Mouse (Mus musculus) hindbrain, embryonic 12.5 days (tissue): ENCODE results near the gene Adgre5. TPM values are rescaled to one million over a fixed set of nuclear protein-coding genes. Genes with fewer than 3 reads are reported as not detected.

ENCODE experiments used
- ATAC-seq: fragments of 200-750 bp; cut with Nextera tagmentation; 2 replicates; pipeline ENCODE4 v1.8.0; 2017; ENCODE audit warnings: moderate TSS enrichment; ENCODE audit not compliant: low FRiP score
- H3K27ac ChIP-seq: fragments of 300-500 bp; sonication (generic); 2 replicates; pipeline ENCODE4 v1.5.1; 2016; ENCODE audit warnings: mild to moderate bottlenecking
- H3K27me3 ChIP-seq: fragments of 300-500 bp; sonication (generic); 2 replicates; pipeline ENCODE4 v1.6.1; 2016; ENCODE audit warnings: mild to moderate bottlenecking
- H3K36me3 ChIP-seq: fragments of 300-500 bp; sonication (generic); 2 replicates; pipeline ENCODE4 v1.6.1; 2016; ENCODE audit warnings: mild to moderate bottlenecking
- H3K4me1 ChIP-seq: fragments of 300-500 bp; sonication (generic); 2 replicates; pipeline ENCODE4 v1.6.1; 2016
- H3K4me2 ChIP-seq: fragments of 300-500 bp; sonication (generic); replicated peaks from 2 replicates; pipeline ENCODE4 v1.6.1; 2016; ENCODE audit warnings: mild to moderate bottlenecking
- H3K4me3 ChIP-seq: fragments of 300-500 bp; sonication (generic); 2 replicates; pipeline ENCODE4 v1.5.1; 2016; ENCODE audit warnings: mild to moderate bottlenecking
- H3K9ac ChIP-seq: fragments of 300-500 bp; sonication (generic); 2 replicates; pipeline ENCODE4 v1.6.1; 2016; ENCODE audit warnings: mild to moderate bottlenecking, moderate library complexity
- H3K9me3 ChIP-seq: fragments of 300-500 bp; sonication (generic); replicated peaks from 2 replicates; pipeline ENCODE4 v1.6.1; 2016; ENCODE audit warnings: mild to moderate bottlenecking
- WGBS: fragments of 180-500 bp; shearing (Covaris S2); methylation state at CpG from one replicate; pipeline ENCODE4 v1.1.7; 2016; 5-methylcytosine and 5-hydroxymethylcytosine counted together
- polyA plus RNA-seq: library from polyadenylated mRNA; unstranded; fragments of >200 nt; fragmentation: Nextera tagmentation; extraction: Ambion mirVana; gene quantifications from 2 replicates; pipeline ENCODE4 v1.2.1, GENCODE M21; 2016

Gene Adgre5
- polyA plus RNA-seq, 1 experiment from 2014 or later, result 18.9 TPM

DNA sequence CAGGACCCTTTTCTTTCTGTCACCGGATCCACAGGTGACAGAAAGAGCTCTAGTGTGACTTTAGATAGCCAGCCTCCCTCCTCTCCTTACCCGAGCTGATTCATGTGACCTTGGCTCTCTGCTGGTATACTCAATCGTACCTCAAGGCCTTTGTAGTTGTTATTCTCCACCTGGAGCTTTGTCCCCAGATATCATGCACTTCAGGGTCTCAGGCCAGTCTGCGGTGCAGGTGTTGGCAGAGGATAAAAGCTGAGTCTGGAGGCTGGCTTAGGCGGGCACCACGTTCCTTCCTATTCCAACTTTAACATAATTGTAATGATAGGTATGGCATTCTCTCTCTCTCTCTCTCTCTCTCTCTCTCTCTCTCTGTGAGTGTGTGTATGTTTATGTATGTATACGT, 28.6 kb upstream of the Adgre5 start:
- peaks cover 6% of the 10 kb centered on the region for H3K4me1 ChIP-seq
- H3K27me3 ChIP-seq, result peaks cover 7% of the 10 kb centered on the region; the same call in 1 of the 2 replicates
- H3K4me2 ChIP-seq, result no peak overlapping the region
- no peak overlapping the region for H3K4me3 ChIP-seq
- no peak for ATAC-seq
- H3K9me3 ChIP-seq, result no peaks in the 10 kb centered on the region
- no peaks in the 10 kb centered on the region for H3K36me3 ChIP-seq
- H3K9ac ChIP-seq, result no peak overlapping the region
- H3K27ac ChIP-seq, result no peak overlapping the region
- 71% methylated on average over 7 of the region's 7 CpGs for WGBS

DNA sequence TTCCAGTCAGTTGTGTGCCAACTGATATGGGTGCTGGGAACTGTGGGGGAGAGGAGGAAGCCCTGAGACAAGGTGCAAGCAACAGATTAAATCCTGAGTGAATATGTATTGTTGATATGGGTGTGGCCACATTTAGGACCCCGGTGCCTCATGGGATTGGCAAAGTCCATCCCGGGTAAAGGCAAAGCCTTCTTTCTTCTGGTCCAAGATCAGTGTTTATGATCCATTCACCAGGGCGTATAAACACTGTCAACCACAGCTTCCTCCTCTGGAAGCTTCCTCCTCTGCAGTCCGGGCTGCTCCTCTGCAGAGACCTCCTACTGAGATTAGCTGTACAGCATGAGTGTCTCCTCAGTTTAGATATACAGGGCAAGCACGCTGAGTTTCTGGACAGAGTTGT, 27.4 kb upstream of the Adgre5 start:
- WGBS, result 63% methylated on average over 5 of the region's 5 CpGs
- Histone ChIP-seq H3K27me3 (peaks cover 7% of the 10 kb centered on the region; the same call in 1 of the 2 replicates), H3K4me3 (no peak overlapping the region), H3K9me3 (no peaks in the 10 kb centered on the region), H3K4me1 (peaks cover 6% of the 10 kb centered on the region), H3K9ac (no peak overlapping the region), H3K4me2 (no peak overlapping the region), H3K36me3 (no peaks in the 10 kb centered on the region), H3K27ac (no peak overlapping the region)
- no peak for ATAC-seq

DNA sequence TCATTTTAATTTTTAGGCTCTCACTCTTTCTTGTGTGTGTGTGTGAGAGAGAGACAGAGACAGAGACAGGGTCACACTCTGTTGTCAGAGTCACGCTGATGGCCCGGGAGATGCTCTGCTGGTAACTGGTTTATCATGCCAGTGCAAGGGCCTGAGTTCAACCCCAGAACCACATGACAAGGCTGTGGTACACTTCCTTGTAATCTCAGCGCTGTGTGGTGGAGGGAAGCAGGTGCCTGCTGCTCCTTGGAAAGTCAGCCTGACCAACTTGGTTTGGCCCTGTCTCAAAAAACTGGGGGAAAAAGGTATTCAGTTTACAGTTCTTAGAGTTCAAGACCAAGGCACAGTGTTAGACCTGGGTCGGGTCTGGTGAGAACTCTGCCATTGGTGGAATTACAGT, 26.3 kb upstream of the Adgre5 start:
- 87% methylated on average over 4 of the region's 4 CpGs for WGBS
- Histone ChIP-seq H3K4me2 (no peak overlapping the region), H3K36me3 (no peaks in the 10 kb centered on the region), H3K9me3 (no peaks in the 10 kb centered on the region), H3K4me3 (no peak overlapping the region), H3K4me1 (0 out of 2 replicates have a peak, but pooled peaks cover 1% of the 10 kb centered on the region), H3K27ac (no peak overlapping the region), H3K27me3 (no peaks in the 10 kb centered on the region; the same call in 1 of the 2 replicates), H3K9ac (no peak overlapping the region)
- ATAC-seq, result no peak

DNA sequence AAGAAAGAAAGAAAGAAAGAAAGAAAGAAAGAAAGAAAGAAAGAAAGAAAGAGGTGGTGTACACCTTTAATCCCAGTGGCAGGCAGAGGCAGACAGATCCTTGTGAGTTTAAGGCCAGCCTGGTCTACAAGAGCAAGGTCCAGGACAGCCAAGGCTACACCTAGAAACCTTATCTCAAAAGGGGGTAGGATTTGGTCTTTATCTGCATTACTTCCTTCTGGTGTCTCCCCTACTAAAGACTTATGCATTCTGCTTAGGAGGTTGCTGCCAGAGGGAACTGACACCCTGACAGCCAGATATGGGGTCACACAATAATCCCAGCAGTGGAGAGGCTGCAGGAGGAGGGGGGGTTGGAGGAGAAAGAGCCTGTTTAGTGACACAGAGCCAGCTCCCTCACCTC, 24.5 kb upstream of the Adgre5 start:
- Histone ChIP-seq H3K4me2 (no peak overlapping the region), H3K36me3 (no peaks in the 10 kb centered on the region), H3K9me3 (no peaks in the 10 kb centered on the region), H3K4me1 (no peaks in the 10 kb centered on the region), H3K27ac (no peak overlapping the region), H3K27me3 (peaks cover 4% of the 10 kb centered on the region; the same call in 1 of the 2 replicates), H3K4me3 (no peak overlapping the region), H3K9ac (no peak overlapping the region)
- no peak for ATAC-seq

DNA sequence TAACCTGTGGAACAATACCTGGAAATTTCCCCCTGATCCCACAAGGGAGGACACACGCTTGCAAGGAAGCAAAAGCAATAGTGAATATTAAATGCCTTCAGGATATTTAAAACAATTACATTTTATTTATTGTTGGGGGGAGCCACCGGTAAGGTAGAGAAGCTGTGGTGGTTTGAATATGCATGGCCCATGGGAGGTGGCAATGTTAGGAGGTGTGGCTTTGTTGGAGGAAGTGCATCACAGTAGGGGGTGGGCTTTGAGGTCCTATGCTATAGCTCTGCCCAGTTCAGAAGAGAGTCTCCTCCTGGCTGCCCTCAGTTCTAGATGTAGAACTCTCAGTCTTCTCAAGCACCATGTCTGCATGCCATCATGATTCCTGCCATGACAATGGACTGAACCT, 23.6 kb upstream of the Adgre5 start:
- no peak overlapping the region for H3K27ac ChIP-seq
- H3K9me3 ChIP-seq, result no peaks in the 10 kb centered on the region
- no peak overlapping the region for H3K4me2 ChIP-seq
- H3K4me3 ChIP-seq, result no peak overlapping the region
- 80% methylated on average over 2 of the region's 2 CpGs for WGBS
- peaks cover 4% of the 10 kb centered on the region; the same call in 1 of the 2 replicates for H3K27me3 ChIP-seq
- no peaks in the 10 kb centered on the region for H3K4me1 ChIP-seq
- no peak for ATAC-seq
- no peaks in the 10 kb centered on the region for H3K36me3 ChIP-seq
- H3K9ac ChIP-seq, result no peak overlapping the region

DNA sequence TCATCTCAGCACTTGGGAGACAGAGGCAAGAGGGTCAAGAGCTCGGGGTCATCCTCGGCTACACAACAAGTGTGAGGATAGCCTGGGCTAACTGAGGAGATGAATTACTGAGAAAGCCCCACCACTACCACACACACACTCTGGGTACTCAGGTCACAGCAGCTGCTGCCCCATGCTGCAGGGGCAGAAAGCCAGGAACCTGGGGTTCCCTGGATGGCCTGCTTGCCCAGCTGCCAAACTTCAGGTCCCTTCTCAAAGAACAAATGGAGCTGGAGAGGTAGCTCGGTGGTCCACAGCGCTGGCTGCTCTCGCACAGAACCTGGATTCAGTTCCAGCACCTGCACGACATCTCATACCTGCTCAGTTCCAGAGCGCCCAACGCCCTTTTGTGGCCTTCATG, 23.0 kb upstream of the Adgre5 start:
- no peak overlapping the region for H3K27ac ChIP-seq
- no peak overlapping the region for H3K9ac ChIP-seq
- no peak for ATAC-seq
- H3K4me2 ChIP-seq, result no peak overlapping the region
- no peaks in the 10 kb centered on the region for H3K36me3 ChIP-seq
- H3K27me3 ChIP-seq, result peaks cover 4% of the 10 kb centered on the region; the same call in 1 of the 2 replicates
- H3K4me3 ChIP-seq, result no peak overlapping the region
- WGBS, result 97% methylated on average over 8 of the region's 8 CpGs
- no peaks in the 10 kb centered on the region for H3K9me3 ChIP-seq
- no peaks in the 10 kb centered on the region for H3K4me1 ChIP-seq

DNA sequence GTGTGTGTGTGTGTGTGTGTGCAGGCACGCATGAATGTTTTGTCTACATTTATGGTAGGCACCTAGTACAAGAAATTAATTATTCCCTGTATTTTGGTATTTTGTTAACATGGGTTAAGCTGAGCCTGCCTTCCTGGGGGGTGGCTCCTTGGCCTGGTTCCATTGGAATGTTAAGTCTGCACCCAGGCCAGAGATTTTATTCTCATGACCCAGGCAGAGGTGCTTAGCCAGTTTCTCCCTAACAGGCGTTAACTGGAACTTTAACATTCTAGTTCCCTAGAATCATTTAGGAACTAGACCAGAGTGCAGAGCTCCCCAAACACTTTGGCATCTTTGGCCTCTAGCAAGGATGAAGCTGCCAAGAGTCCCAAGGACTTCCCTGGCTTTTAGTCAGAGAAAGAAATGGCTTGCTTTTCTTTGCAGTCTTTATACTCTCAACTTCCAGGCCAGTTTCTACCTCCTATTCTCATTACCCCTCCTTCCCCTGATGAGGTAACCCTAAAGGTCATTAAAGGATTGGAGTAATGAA, 18.2 kb upstream of the Adgre5 start:
- H3K4me2 ChIP-seq, result no peak overlapping the region
- 77% methylated on average over 2 of the region's 2 CpGs for WGBS
- no peaks in the 10 kb centered on the region for H3K36me3 ChIP-seq
- H3K4me3 ChIP-seq, result no peak overlapping the region
- H3K27me3 ChIP-seq, result peaks cover 4% of the 10 kb centered on the region; the same call in 1 of the 2 replicates
- H3K27ac ChIP-seq, result no peak overlapping the region
- no peak overlapping the region for H3K9ac ChIP-seq
- no peak for ATAC-seq
- no peaks in the 10 kb centered on the region for H3K4me1 ChIP-seq
- H3K9me3 ChIP-seq, result no peaks in the 10 kb centered on the region

DNA sequence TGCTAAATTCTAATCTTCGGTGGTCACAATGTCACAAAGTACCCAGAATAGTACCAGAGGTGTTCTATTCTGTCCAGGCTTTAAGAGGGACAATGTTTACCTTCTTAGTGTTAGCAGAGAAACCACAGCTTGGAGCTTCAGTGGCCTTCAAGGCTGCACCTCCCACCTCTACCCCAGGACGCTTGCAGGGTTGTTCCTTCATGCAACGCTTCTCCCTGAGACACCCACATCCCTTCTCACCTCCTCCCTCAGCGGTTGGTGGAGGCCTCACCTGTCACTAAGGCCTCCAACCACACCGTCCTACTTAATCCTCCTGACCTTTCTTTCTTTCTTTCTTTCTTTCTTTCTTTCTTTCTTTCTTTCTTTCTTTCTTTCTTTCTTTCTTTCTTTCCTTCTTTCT, 17.2 kb upstream of the Adgre5 start:
- Histone ChIP-seq H3K4me3 (no peak overlapping the region), H3K4me2 (no peak overlapping the region), H3K27me3 (peaks cover 4% of the 10 kb centered on the region; the same call in 1 of the 2 replicates), H3K27ac (no peak overlapping the region), H3K9ac (no peak overlapping the region), H3K4me1 (no peaks in the 10 kb centered on the region), H3K9me3 (no peaks in the 10 kb centered on the region), H3K36me3 (no peaks in the 10 kb centered on the region)
- ATAC-seq, result no peak
- 73% methylated on average over 5 of the region's 5 CpGs for WGBS

DNA sequence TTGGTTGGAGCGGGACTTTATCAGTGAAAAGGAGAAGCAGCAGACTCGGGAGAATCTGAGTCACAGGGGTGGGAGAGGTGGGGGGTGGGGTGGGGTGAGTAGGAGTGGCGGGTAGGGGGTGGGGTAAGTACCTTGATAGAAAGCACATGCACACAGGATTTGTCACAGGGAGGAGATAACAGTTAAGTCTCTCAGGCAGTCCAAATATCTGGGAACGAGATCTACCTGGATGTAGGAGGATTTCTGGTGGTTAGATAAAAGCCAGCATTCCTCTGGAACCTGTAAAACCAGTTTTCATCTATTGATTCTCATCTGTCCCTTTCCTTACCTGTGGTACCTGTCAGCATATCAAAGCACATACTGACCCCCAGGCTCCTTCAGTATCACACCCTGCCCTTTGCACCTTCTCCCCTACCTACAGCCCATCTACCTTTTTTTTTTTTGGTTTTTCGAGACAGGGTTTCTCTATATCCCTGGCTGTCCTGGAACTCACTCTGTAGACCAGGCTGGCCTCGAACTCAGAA, 16.0 kb upstream of the Adgre5 start:
- Histone ChIP-seq H3K36me3 (no peaks in the 10 kb centered on the region), H3K9ac (no peak overlapping the region), H3K9me3 (no peaks in the 10 kb centered on the region), H3K4me1 (no peaks in the 10 kb centered on the region), H3K27me3 (peaks cover 3% of the 10 kb centered on the region; the same call in 1 of the 2 replicates), H3K4me3 (no peak overlapping the region), H3K27ac (no peak overlapping the region), H3K4me2 (no peak overlapping the region)
- ATAC-seq, result no peak
- 86% methylated on average over 6 of the region's 6 CpGs for WGBS

DNA sequence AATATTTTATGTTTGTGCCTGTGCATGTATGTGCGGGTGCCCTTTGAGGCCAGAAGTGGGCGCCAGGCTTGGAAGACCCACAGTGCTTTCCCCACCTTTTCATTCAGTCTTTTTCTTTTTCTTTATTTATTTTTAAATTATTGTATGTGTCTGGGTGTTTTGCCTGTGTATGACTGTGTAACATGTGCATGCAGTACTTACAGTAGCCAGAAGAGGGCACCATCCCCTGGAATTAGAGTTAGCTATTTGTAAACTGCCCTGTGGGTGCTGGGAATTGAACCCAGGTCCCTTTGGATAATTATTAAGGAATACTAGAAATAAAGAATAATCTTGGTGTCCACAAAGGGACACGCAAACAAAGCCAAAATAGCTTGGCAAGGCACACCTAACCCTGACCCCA, 15.1 kb upstream of the Adgre5 start:
- H3K27me3 ChIP-seq, result no peaks in the 10 kb centered on the region
- WGBS, result 95% methylated on average over 3 of the region's 3 CpGs
- no peak overlapping the region for H3K27ac ChIP-seq
- H3K9ac ChIP-seq, result no peak overlapping the region
- no peaks in the 10 kb centered on the region for H3K4me1 ChIP-seq
- H3K4me2 ChIP-seq, result no peak overlapping the region
- H3K9me3 ChIP-seq, result no peaks in the 10 kb centered on the region
- H3K36me3 ChIP-seq, result no peaks in the 10 kb centered on the region
- ATAC-seq, result no peak
- H3K4me3 ChIP-seq, result no peak overlapping the region

DNA sequence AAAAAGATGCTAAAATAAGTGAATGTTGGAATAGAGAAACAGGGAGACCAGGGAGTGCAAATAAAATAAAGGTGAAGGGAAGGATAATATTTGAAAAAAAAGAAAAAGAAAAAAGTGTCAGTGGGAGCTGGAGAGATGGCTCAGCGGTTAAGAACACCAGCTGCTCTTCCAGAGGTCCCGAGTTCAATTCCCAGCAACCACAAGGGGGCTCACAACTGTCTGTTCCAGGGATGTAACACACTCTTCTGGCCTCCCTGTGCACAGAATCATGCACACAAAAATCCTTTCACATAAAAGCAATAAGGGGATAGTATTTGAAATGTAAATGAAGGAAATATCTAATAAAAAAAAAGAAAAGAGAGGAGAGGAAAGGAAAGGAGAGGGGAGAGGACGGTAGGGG, 13.0 kb upstream of the Adgre5 start:
- no peak overlapping the region for H3K4me2 ChIP-seq
- H3K9ac ChIP-seq, result no peak overlapping the region
- no peak overlapping the region for H3K4me3 ChIP-seq
- WGBS, result 44% methylated on average over 3 of the region's 3 CpGs
- no peak overlapping the region for H3K27ac ChIP-seq
- 0 out of 2 replicates have a peak, but pooled peaks cover 2% of the 10 kb centered on the region for H3K4me1 ChIP-seq
- no peaks in the 10 kb centered on the region for H3K36me3 ChIP-seq
- ATAC-seq, result no peak
- no peaks in the 10 kb centered on the region for H3K9me3 ChIP-seq
- peaks cover 1% of the 10 kb centered on the region; the same call in 1 of the 2 replicates for H3K27me3 ChIP-seq

DNA sequence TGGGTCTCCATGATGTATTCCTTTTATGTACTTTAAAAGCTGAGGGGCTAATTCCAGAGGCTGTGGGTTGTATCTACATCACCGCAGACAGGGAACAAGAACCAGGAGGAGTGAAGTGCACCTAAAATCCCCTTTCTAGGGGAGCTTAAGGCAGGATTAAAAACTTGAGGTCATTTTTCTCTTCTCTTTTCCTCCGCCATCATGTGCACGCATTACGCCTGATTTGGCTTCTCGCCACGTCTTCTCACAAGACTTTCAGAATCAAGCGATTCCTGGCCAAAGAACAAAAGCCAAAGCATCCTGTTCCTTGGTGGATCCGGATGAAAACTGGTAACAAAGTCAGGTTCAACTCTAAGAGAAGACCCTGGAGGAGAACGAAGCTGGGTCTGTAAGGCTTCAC, 8.1 kb upstream of the Adgre5 start:
- Histone ChIP-seq H3K4me3 (no peak overlapping the region), H3K27ac (no peak overlapping the region), H3K4me1 (peaks cover 18% of the 10 kb centered on the region), H3K27me3 (peaks cover 29% of the 10 kb centered on the region), H3K36me3 (no peaks in the 10 kb centered on the region), H3K9me3 (no peaks in the 10 kb centered on the region), H3K4me2 (no peak overlapping the region), H3K9ac (no peak overlapping the region)
- WGBS, result 91% methylated on average over 9 of the region's 9 CpGs
- no peak for ATAC-seq

DNA sequence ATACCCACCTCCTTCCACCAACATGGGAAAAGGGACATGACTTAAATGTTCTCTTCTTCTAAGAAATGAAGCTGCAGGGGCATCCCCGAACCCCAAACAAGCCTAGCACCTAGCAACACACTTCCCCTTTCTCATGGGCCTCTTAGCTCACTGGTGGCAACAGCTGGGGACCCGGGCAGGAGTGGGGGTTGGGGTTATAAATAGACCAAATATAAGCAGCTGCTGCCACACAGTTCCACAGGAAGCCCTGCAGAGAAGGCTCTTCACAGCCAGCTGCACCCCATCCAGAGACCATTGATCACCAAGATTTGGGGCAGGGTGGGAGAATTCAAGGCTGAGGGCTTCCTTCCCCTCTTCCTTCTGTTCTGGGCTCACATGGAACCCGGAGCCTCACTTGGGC, 7.6 kb upstream of the Adgre5 start:
- no peak for ATAC-seq
- H3K27me3 ChIP-seq, result peaks cover 29% of the 10 kb centered on the region
- H3K9ac ChIP-seq, result no peak overlapping the region
- no peaks in the 10 kb centered on the region for H3K36me3 ChIP-seq
- WGBS, result 43% methylated on average over 3 of the region's 3 CpGs
- H3K27ac ChIP-seq, result no peak overlapping the region
- no peak overlapping the region for H3K4me2 ChIP-seq
- H3K4me3 ChIP-seq, result no peak overlapping the region
- peaks cover 18% of the 10 kb centered on the region for H3K4me1 ChIP-seq
- H3K9me3 ChIP-seq, result no peaks in the 10 kb centered on the region
